9 mouse cellular contexts compared by ENCODE assay signal in the genomic region with DNA sequence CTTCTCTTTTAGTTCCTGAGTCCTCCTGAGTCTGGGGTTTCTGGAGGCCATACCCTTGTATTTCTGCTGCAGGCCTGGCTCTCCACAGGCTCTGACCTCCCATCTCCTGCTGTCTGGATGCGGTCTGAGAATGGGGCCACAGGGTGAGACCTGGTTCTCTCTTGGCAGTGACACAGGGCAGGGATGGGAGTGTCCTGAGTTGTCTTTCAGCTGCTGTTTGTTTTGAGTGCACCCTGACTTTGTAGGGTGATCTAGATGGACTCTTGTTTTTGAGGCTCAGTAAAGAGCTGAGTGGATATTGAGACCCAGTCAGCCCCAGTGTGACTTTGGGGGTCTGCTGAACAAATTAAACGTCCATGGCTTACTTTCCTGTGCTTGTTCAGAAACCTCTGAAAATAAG. TPM values are rescaled to one million over a fixed set of nuclear protein-coding genes. Genes with fewer than 3 reads are reported as not detected.
A peak's percentile ranks its signal among the peaks of the same experiment; 100 is the strongest.
DNase-seq lines count a peak whose midpoint lies in the region; ATAC-seq lines count a peak whose summit lies in the region.
"Had no signal": no experiment of that assay in that cellular context is flagged by ENCODE, and none has a peak within 500 bp of the region (broad histone marks: within the 10 kb centered on the region; RNA-seq: fewer than 3 reads in every experiment).

No protein-coding gene starts in this region.

- H3K4me2 ChIP-seq in heart, embryonic 15.5 days, result 0 out of 2 replicates have a peak overlapping the region, but pooled peaks have one; percentile 29

- H3K36me3 ChIP-seq in heart, embryonic 10.5 days, result no peaks in the 10 kb centered on the region
- no peaks in the 10 kb centered on the region for H3K36me3 ChIP-seq in heart, embryonic 15.5 days

- no peak overlapping the region for H3K4me3 ChIP-seq in heart, embryonic 10.5 days
- no peak overlapping the region for H3K4me3 ChIP-seq in heart, embryonic 15.5 days

- no peaks in the 10 kb centered on the region for H3K9me3 ChIP-seq in heart, embryonic 10.5 days
- H3K9me3 ChIP-seq in heart, embryonic 15.5 days (replicated peaks), result no peaks in the 10 kb centered on the region

- peaks cover 71% of the 10 kb centered on the region for H3K4me1 ChIP-seq in heart, embryonic 10.5 days
- H3K4me1 ChIP-seq in heart, embryonic 15.5 days (replicated peaks), result peaks cover 81% of the 10 kb centered on the region

- no peaks in the 10 kb centered on the region for H3K27me3 ChIP-seq in heart, embryonic 10.5 days (ENCODE audit: insufficient read depth, poor library complexity, severe bottlenecking)
- H3K27me3 ChIP-seq in heart, embryonic 15.5 days, result no peaks in the 10 kb centered on the region

- intact Hi-C loops in heart, postnatal 25 days (cut with DNase I), result no loop called here

- DNase-seq in heart, embryonic 10.5 days (ENCODE audit: low spot score), result no peak
- no peak for DNase-seq in heart, postnatal 25 days (ENCODE audit: low spot score)
- DNase-seq in adipocyte (ENCODE audit: low spot score), result peak; percentile 76
- peak; percentile 39 for DNase-seq in lung, postnatal 10 days
- no peak for DNase-seq in frontal cortex, postnatal 14 days (ENCODE audit: low spot score in 2 of 2)
- no peak for DNase-seq in urinary bladder, adult 2 months (ENCODE audit: low spot score)
- no peak for DNase-seq in left cerebral cortex, adult 11 months (ENCODE audit: low spot score)
- DNase-seq: thymus, postnatal 25 days had no signal

- H3K9ac ChIP-seq in heart, embryonic 15.5 days, result 0 out of 2 replicates have a peak overlapping the region, but pooled peaks have one; percentile 5

- H3K27ac ChIP-seq in heart, embryonic 10.5 days, result peak overlapping the region; percentile 60
- H3K27ac ChIP-seq in heart, embryonic 15.5 days, result peak overlapping the region; percentile 81

- 75% methylated on average over 2 of the region's 2 CpGs for WGBS in heart, embryonic 10.5 days
- WGBS in heart, embryonic 15.5 days, result 34% methylated on average over 2 of the region's 2 CpGs

- no peak for ATAC-seq in heart, embryonic 15.5 days (replicated peaks; ENCODE audit: insufficient number of reproducible peaks, insufficient read depth, low FRiP score, low read depth)

RNA-seq across cellular contexts. Expression of a gene that starts 24.2 kb away (rescaled TPM):
- 33.0 and 36.2 TPM in 2 replicates for polyA plus RNA-seq in heart, embryonic 10.5 days (2016; fragmentation: Nextera tagmentation; extraction: Ambion mirVana)
- 10 to 100 TPM; 20.5 to 23.1 TPM for total RNA-seq in heart, postnatal 25 days (2021)
- polyA plus RNA-seq in heart, embryonic 15.5 days (2015; fragmentation: Nextera tagmentation; extraction: Ambion mirVana), result 36.1 and 40.6 TPM in 2 replicates
- polyA plus RNA-seq in urinary bladder, adult 2 months (2012; rRNA removed), result 36.2 and 39.2 TPM in 2 replicates

RNA-seq across cellular contexts. Expression of a gene that starts 24.5 kb away (rescaled TPM):
- polyA plus RNA-seq in heart, embryonic 10.5 days (2016; fragmentation: Nextera tagmentation; extraction: Ambion mirVana), result 93.3 and 94.6 TPM in 2 replicates
- total RNA-seq in heart, postnatal 25 days (2021), result 10 to 100 TPM; 62.1 to 67.4 TPM
- 85.4 and 92.2 TPM in 2 replicates for polyA plus RNA-seq in heart, embryonic 15.5 days (2015; fragmentation: Nextera tagmentation; extraction: Ambion mirVana)
- polyA plus RNA-seq in urinary bladder, adult 2 months (2012; rRNA removed), result 91.8 and 93.0 TPM in 2 replicates

RNA-seq across cellular contexts. Expression of a gene that starts 26.8 kb away (rescaled TPM):
- polyA plus RNA-seq in heart, embryonic 10.5 days (2016; fragmentation: Nextera tagmentation; extraction: Ambion mirVana), result 17.6 and 32.8 TPM in 2 replicates
- 10 to 100 TPM; 41.8 to 77.1 TPM for total RNA-seq in heart, postnatal 25 days (2021)
- polyA plus RNA-seq in heart, embryonic 15.5 days (2015; fragmentation: Nextera tagmentation; extraction: Ambion mirVana), result 22.7 and 33.4 TPM in 2 replicates
- polyA plus RNA-seq in urinary bladder, adult 2 months (2012; rRNA removed), result 20.6 and 30.7 TPM in 2 replicates

Comparison
In these comparisons a context has a peak if more than half of its experiments do, and no peak if none do; other contexts are left out.
1. DNase-seq: peak in adipocyte (single experiment) and lung, postnatal 10 days (single experiment); none in heart, embryonic 10.5 days (single experiment), heart, postnatal 25 days (single experiment), frontal cortex, postnatal 14 days (0 of 2), urinary bladder, adult 2 months (single experiment) and left cerebral cortex, adult 11 months (single experiment).